Mouse (Mus musculus): ENCODE measurements around the gene Hdgfl2.
A peak's percentile ranks its signal among the peaks of the same experiment; 100 is the strongest.

The Hdgfl2 gene

GRCm38 (mm10) chr17:56078880-56079795, at the start of gene Hdgfl2:
Hdgfl2 (plus strand) TSS chr17:56079634.
- DNase-seq (ENCODE audit: low read depth), result peak; percentile 100

- DNase-seq (ENCODE audit: low read depth), result no peak
Observed at GRCm38 (mm10) chr17:56030238-56030870, 49.1 kb upstream of the Hdgfl2 start.

GRCm38 (mm10) chr17:56030919-56031318, 48.5 kb upstream of the Hdgfl2 start:
- no peak for DNase-seq (ENCODE audit: low read depth)

- no peak for DNase-seq (ENCODE audit: low read depth)
Observed at GRCm38 (mm10) chr17:56031431-56031830, 48.0 kb upstream of the Hdgfl2 start.

GRCm38 (mm10) chr17:56032127-56032733, 47.2 kb upstream of the Hdgfl2 start:
- DNase-seq (ENCODE audit: low read depth), result no peak

GRCm38 (mm10) chr17:56032831-56033230, 46.6 kb upstream of the Hdgfl2 start:
- DNase-seq (ENCODE audit: low read depth), result no peak

- DNase-seq (ENCODE audit: low read depth), result no peak
Observed at GRCm38 (mm10) chr17:56034040-56034725, 45.3 kb upstream of the Hdgfl2 start.

- no peak for DNase-seq (ENCODE audit: low read depth)
Observed at GRCm38 (mm10) chr17:56034726-56035100, 44.7 kb upstream of the Hdgfl2 start.

- no peak for DNase-seq (ENCODE audit: low read depth)
Observed at GRCm38 (mm10) chr17:56035216-56035615, 44.2 kb upstream of the Hdgfl2 start.

- DNase-seq (ENCODE audit: low read depth), result peak; percentile 96
Observed at GRCm38 (mm10) chr17:56036176-56036900, 43.1 kb upstream of the Hdgfl2 start, which contains the start of gene Sh3gl1. Sh3gl1 (minus strand) TSS chr17:56036635.

GRCm38 (mm10) chr17:56036901-56037287, 42.5 kb upstream of the Hdgfl2 start:
- no peak for DNase-seq (ENCODE audit: low read depth)

GRCm38 (mm10) chr17:56038583-56039261, 40.7 kb upstream of the Hdgfl2 start:
- DNase-seq (ENCODE audit: low read depth), result no peak

- DNase-seq (ENCODE audit: low read depth), result no peak
Observed at GRCm38 (mm10) chr17:56039345-56039744, 40.1 kb upstream of the Hdgfl2 start.

GRCm38 (mm10) chr17:56040030-56040856, 39.2 kb upstream of the Hdgfl2 start, which contains the start of gene Chaf1a:
Chaf1a (plus strand) TSS chr17:56040439.
- DNase-seq (ENCODE audit: low read depth), result peak; percentile 98

GRCm38 (mm10) chr17:56040857-56041163, 38.6 kb upstream of the Hdgfl2 start:
- no peak for DNase-seq (ENCODE audit: low read depth)

- DNase-seq (ENCODE audit: low read depth), result no peak
Observed at GRCm38 (mm10) chr17:56051369-56051768, 28.1 kb upstream of the Hdgfl2 start.

GRCm38 (mm10) chr17:56054938-56055337, 24.5 kb upstream of the Hdgfl2 start:
- no peak for DNase-seq (ENCODE audit: low read depth)

- no peak for DNase-seq (ENCODE audit: low read depth)
Observed at GRCm38 (mm10) chr17:56055945-56056678, 23.3 kb upstream of the Hdgfl2 start.

- DNase-seq (ENCODE audit: low read depth), result no peak
Observed at GRCm38 (mm10) chr17:56057381-56058120, 21.9 kb upstream of the Hdgfl2 start.

Data from c-Kit-positive CD71-positive TER-119-negative erythroid progenitor cells, embryonic 14.5 days (primary cell).